Mouse (Mus musculus) brain, embryonic 14.5 days (tissue): ENCODE measurements at regions not wholly inside any gene's neighbourhood (a gene's known extent, or its start where the extent isn't known, plus 50 kb on each side); places are given as distances from the start of the nearest gene placed in this dataset.

ENCODE experiments used
- CTCF ChIP-seq: fragments of 200-500 bp; IDR thresholded peaks from 2 replicates; pipeline ENCODE4 v1.5.1; 2012; ENCODE audit warnings: inconsistent platforms, mild to moderate bottlenecking, moderate library complexity, borderline replicate concordance; ENCODE audit not compliant: insufficient read depth, insufficient read length; ENCODE audit errors: extremely low read depth
- POLR2A ChIP-seq: fragments of 200-500 bp; IDR thresholded peaks from 2 replicates; pipeline ENCODE4 v1.6.1; 2012; ENCODE audit warnings: mild to moderate bottlenecking, inconsistent platforms, borderline replicate concordance; ENCODE audit not compliant: poor library complexity, insufficient read depth, insufficient read length, severe bottlenecking; ENCODE audit errors: extremely low read depth

DNA sequence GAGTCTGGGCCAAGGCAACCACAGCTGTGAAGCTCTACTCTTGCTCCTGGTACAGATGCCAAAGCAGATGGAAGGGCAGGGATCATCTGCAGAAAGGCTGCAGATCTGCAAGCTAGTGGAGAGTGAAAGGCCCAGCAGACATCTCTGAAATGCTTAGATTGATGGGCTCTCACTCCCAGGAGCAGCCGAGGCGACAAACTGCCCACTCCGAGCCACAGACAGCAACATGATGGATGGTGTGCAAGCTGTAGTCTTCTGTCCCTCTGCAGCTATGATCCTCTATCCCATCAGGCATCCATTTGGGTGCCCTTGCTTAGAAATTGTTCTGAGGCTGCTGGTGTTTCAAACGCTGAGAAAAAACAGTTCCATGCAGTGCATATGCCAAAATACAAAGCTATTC, 262.1 kb downstream of the Dmrta1 start:
- TF ChIP-seq CTCF (no peak), POLR2A (no peak)
